Mouse (Mus musculus) left cerebral cortex, adult 2 months (tissue): ENCODE measurements around the gene Impg2. TPM values are rescaled to one million over a fixed set of nuclear protein-coding genes. Genes with fewer than 3 reads are reported as not detected.

Experiments
- DNase-seq, 2 experiments: peaks; one replicate each; pipeline ENCODE4 v3.0.0; 2021 to 2022; ENCODE audit warnings: low spot score in 2 of 2, mixed read lengths in 1 of 2; ENCODE audit errors: extremely low spot score in 1 of 2
- H3K27ac ChIP-seq: fragments of 200-600 bp; 2 replicates; pipeline ENCODE4 v1.8.1; 2022
- H3K4me3 ChIP-seq: fragments of 200-600 bp; 2 replicates; pipeline ENCODE4 v1.8.1; 2022
- CTCF ChIP-seq: fragments of 200-600 bp; IDR thresholded peaks from 2 replicates; pipeline ENCODE4 v1.8.1; 2022; ENCODE audit warnings: antibody characterized with exemption, mild to moderate bottlenecking, moderate library complexity
- intact Hi-C: fragments of 180-260 bp; cut with DNase I; formaldehyde crosslinking; loops from one replicate; pipeline ENCODE4 v1.15.1; 2025
- total RNA-seq, 2 experiments: library from RNA; stranded (reverse); gene quantifications; 2 replicates each; pipeline ENCODE4 v1.2.3; 2021

The Impg2 gene
- total RNA-seq, 2 experiments from 2014 or later, result 0.93 to 1.1 TPM

- no peak overlapping the region for H3K4me3 ChIP-seq
- intact Hi-C loops, result no loop called here
- TF ChIP-seq CTCF, result no peak
- no peak overlapping the region for H3K27ac ChIP-seq
- no peak for DNase-seq
These were observed 103.5 kb downstream of the Impg2 start for GRCm38 (mm10) chr16:56307575-56307974.

DNA sequence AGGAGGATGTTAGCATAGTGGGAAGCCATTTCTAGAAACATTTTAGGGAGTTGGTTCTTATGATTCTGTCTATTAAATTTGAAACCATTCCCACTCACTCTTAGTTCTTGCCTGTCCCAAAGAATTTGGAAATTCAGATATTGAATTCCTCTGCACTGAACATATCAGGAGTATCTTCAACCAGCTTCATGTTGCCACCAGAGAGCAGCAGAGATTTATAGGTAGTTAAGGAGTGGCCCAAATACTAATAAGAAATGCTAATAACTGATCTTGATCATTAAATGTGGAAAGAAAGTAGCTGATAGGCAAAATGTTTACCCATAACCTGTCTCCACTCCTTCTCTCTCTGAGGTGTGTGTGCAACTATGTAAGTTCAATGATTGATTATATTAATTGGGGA lies 107.2 kb downstream of the Impg2 start:
- intact Hi-C loops, result no loop called here
- DNase-seq, result no peak
- no peak overlapping the region for H3K27ac ChIP-seq
- H3K4me3 ChIP-seq, result no peak overlapping the region
- TF ChIP-seq CTCF, result peak; percentile 52

Other genes with a start within 250 kb of the Impg2 start
- gene Rpl24, start 238.0 kb upstream of the Impg2 start, total RNA-seq, result 100 to 1,000 TPM; 376 to 411 TPM
- 10 to 100 TPM; 50.3 to 54.9 TPM for gene Zbtb11, start 230.4 kb upstream of the Impg2 start, total RNA-seq
- gene Pcnp, start 174.6 kb upstream of the Impg2 start, total RNA-seq, result 100 to 1,000 TPM; 164 to 167 TPM
- gene Trmt10c, start 166.5 kb upstream of the Impg2 start, total RNA-seq, result 10 to 100 TPM in 1 of 2 experiments, 1 to 10 TPM in 1; 9.6 to 10.2 TPM
- 10 to 100 TPM; 41.7 to 44.4 TPM for gene Senp7, start 156.0 kb upstream of the Impg2 start, total RNA-seq